Mouse (Mus musculus): Measurements from ENCODE around the gene Gon7.

DNA sequence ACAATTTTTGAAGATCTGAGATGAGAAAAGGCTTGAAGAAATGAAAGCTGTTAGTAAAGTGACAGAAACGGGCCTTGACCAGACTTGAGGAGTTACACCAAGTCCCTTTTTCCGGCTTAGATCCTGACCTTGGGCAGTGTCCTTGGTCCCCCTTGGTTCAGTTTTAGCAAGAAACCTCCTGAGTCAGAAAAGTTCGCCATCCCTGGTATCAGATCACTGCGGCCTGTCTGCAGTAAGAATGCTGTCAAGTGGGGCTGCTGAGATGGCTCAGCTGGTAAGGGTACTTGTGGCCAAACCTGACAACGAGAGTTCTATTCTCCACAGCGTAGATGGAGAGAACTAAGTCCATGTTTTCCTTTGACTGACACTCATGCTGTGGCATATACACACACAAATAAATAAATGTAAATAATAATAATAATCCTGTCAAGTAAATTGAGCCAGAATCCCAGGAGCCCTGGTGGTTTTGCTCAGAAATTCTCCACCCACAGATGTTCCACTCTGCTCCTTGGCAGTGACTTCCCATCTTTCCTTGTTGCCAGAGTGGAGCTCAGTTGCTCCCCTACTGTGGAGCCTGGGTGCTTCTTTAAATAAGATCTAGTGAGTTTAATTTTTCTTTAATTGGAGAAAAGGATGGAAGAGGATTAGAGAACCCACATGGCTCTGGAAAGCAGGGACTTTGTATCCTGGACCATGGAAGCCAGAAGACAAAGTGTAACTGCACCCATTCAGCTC is 51.5 kb downstream of the Gon7 start:
- TF ChIP-seq EP300 (IDR thresholded peaks at IDR 0.05; ENCODE audit: low read depth) (no peak), CTCF (IDR thresholded peaks at IDR 0.05; ENCODE audit: low read depth) (no peak)
